Mouse (Mus musculus): ENCODE measurements at regions not wholly inside any gene's neighbourhood (a gene's known extent, or its start where the extent isn't known, plus 50 kb on each side); places are given as distances from the start of the nearest gene placed in this dataset.

DNA sequence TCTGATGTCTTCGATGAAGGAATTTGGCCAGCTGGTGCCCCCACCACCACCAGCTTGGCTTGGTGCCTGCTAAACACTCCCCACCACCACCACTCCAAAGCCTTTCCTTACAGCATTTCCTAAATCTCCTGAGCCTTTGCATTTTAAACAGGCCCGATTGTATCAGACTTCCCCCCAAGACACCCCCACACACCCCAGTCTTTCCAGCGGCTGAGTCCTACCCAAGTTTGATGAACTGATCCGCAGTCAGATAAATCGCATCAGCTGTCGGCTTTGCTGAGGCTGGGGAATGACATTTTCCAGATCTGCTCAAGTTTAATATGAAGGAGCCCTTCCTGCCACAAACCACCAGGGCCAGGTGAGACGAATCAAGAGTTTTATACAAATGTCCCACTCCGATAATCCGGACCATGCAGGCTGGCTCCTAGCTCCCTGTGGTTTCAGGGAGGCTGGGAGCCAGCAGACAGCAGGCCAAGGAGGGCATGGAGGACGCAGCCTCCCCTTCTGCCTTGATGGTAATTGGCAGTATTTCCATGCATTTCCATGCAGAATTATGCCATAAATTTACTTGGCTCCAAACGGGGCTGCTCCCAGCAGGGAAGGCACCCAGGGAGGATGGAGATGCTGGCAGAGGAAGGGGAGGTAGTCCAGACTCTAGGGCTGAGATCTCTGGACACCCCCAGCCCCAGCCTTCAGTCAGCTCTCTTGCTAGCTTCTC, 125.6 kb upstream of the Csf3r start:
- Histone ChIP-seq H3K27me3 (replicated peaks; ENCODE audit: control insufficient read depth, insufficient read depth, low read length) (no peaks in the 10 kb centered on the region), H3K4me1 (replicated peaks; ENCODE audit: control insufficient read depth, insufficient read depth, low read length) (no peaks in the 10 kb centered on the region), H3K4me2 (replicated peaks; ENCODE audit: low read depth) (no peak overlapping the region), H3K27ac (ENCODE audit: low read depth, low read length) (no peak overlapping the region), H3K4me3 (ENCODE audit: low read depth, low read length) (no peak overlapping the region), H3K9me3 (ENCODE audit: control insufficient read depth) (no peaks in the 10 kb centered on the region), H3K9ac (ENCODE audit: low read depth, low read length) (no peak overlapping the region), H3K36me3 (ENCODE audit: control insufficient read depth, insufficient read depth) (no peaks in the 10 kb centered on the region)
- WGBS: 51% methylated on average over 11 of the region's 11 CpGs
- no peak for TF ChIP-seq CTCF (IDR thresholded peaks at IDR 0.05; ENCODE audit: low read depth)
- no peak for ATAC-seq

DNA sequence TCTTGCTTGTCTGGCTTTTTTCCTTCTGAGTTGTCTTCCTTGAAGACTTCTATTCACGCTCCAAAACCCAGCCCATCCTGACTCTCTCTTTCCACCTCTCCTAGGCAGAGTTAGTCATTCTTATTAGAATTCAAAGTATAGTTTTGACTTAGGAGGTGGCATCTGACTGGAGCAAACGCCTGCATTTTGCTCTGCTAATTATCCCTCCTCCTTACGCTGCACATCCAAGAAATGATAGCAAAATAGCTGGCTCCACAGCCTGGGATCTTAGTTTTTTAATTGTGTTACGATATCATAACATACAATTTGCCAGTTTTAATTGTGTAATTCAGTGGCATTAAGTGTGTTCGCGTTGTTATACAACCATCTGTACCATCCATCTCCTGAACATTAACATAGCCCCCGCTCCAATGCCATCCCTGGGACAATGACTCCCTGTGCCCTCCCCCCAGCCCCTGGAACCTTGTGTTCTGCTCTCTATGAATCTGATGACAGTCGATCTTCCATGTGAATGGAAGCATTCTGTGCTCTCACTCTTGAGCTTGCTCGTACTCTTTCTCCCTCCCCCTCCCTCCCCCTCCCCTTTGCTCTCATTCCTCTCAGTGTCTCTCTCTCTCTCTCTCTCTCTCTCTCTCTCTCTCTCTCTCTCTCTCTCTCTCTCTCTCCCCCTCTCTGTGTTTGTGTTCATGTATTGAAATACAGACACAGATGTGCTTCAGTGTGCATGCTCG, 122.6 kb upstream of the Csf3r start:
- Histone ChIP-seq H3K4me2 (replicated peaks; ENCODE audit: low read depth) (no peak overlapping the region), H3K4me1 (replicated peaks; ENCODE audit: control insufficient read depth, insufficient read depth, low read length) (no peaks in the 10 kb centered on the region), H3K36me3 (ENCODE audit: control insufficient read depth, insufficient read depth) (no peaks in the 10 kb centered on the region), H3K4me3 (ENCODE audit: low read depth, low read length) (no peak overlapping the region), H3K9ac (ENCODE audit: low read depth, low read length) (no peak overlapping the region), H3K27me3 (replicated peaks; ENCODE audit: control insufficient read depth, insufficient read depth, low read length) (no peaks in the 10 kb centered on the region), H3K27ac (ENCODE audit: low read depth, low read length) (no peak overlapping the region), H3K9me3 (ENCODE audit: control insufficient read depth) (no peaks in the 10 kb centered on the region)
- 71% methylated on average over 10 of the region's 10 CpGs for WGBS
- no peak for TF ChIP-seq CTCF (IDR thresholded peaks at IDR 0.05; ENCODE audit: low read depth)
- no peak for ATAC-seq

DNA sequence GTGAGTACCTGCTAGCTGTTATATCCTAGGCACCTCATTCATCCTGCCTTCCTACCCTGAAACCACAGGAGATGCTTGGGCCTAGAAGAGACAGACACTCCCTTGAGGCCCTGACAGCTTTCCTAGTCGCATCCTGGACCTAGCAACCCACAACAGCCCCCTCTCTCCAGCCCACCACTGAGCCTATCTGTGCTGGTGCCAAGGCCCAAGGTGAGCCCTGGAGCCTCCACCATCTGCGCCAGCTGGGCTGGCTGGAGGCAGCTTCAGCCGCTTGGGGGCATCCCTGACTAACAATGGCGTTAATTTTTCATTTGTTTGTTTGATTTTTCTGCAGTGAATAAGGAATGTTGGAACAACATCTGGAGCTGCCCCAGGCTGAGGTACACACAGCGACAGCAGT, 118.1 kb upstream of the Csf3r start:
- H3K4me3 ChIP-seq (ENCODE audit: low read depth, low read length): no peak overlapping the region
- no peaks in the 10 kb centered on the region for H3K4me1 ChIP-seq (replicated peaks; ENCODE audit: control insufficient read depth, insufficient read depth, low read length)
- no peak overlapping the region for H3K27ac ChIP-seq (ENCODE audit: low read depth, low read length)
- TF ChIP-seq CTCF (IDR thresholded peaks at IDR 0.05; ENCODE audit: low read depth): no peak
- no peak overlapping the region for H3K4me2 ChIP-seq (replicated peaks; ENCODE audit: low read depth)
- H3K9ac ChIP-seq (ENCODE audit: low read depth, low read length): no peak overlapping the region
- H3K9me3 ChIP-seq (ENCODE audit: control insufficient read depth): no peaks in the 10 kb centered on the region
- H3K36me3 ChIP-seq (ENCODE audit: control insufficient read depth, insufficient read depth): no peaks in the 10 kb centered on the region
- 72% methylated on average over 5 of the region's 5 CpGs for WGBS
- no peaks in the 10 kb centered on the region for H3K27me3 ChIP-seq (replicated peaks; ENCODE audit: control insufficient read depth, insufficient read depth, low read length)
- ATAC-seq: no peak

DNA sequence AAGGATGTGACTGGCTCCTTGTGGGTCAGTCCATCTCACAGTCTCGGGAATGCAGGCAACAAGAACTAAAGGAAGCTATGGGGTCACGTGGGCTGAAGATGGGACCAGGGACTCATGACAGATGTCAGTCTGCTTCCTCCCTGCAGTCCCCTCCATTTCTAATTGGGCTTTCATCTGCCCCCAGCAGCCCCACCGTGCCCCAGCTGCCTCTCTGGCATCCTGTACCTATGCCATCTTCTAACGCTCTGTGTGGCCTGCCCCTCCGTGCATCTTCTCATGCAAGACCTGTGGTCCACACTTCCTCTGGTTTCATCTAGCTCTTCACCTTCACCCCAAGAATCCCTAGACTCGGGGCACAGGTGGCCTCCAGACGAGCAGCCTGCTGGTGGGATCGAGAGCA, 115.4 kb upstream of the Csf3r start:
- Histone ChIP-seq H3K36me3 (ENCODE audit: control insufficient read depth, insufficient read depth) (no peaks in the 10 kb centered on the region), H3K27ac (ENCODE audit: low read depth, low read length) (no peak overlapping the region), H3K27me3 (replicated peaks; ENCODE audit: control insufficient read depth, insufficient read depth, low read length) (peaks cover 6% of the 10 kb centered on the region; the same call in 1 of the 2 replicates), H3K9ac (ENCODE audit: low read depth, low read length) (no peak overlapping the region), H3K4me1 (replicated peaks; ENCODE audit: control insufficient read depth, insufficient read depth, low read length) (no peaks in the 10 kb centered on the region), H3K4me3 (ENCODE audit: low read depth, low read length) (no peak overlapping the region), H3K4me2 (replicated peaks; ENCODE audit: low read depth) (no peak overlapping the region), H3K9me3 (ENCODE audit: control insufficient read depth) (no peaks in the 10 kb centered on the region)
- no peak for TF ChIP-seq CTCF (IDR thresholded peaks at IDR 0.05; ENCODE audit: low read depth)
- 84% methylated on average over 8 of the region's 8 CpGs for WGBS
- ATAC-seq: no peak

DNA sequence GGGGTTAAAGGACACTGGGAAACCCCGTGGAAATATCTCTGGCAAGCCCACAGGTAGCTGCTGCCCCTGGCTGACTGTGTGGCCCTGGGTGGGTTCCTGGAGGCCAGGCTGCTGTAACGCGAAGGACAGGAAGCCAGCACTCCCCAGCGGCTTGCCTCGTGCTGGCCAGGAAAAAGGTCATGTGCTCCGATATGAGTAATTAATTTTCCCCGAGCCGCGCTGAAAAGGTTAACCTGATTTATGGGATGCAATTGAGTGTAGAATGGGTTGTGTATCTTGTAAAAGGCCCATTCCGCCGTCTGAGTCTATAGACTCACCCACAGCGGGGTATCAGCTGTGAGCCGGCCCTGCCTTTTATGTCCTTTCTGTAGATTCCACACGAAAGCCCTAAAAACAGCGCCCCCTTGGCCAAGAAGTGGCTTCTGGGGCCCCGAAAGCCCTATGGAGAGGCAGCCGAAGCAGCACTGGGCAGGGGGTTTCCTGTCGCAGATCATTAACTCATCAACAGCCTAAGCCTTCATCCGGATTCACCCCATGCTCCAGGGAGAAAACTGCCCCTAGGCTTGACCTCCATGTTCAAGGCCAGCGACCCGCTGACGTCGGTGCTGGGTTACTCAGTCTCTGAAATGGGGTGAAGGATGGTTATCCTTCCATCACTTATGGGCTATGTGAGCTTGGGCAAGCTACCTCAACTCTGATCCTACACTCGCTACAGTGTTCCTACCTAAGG, 112.6 kb upstream of the Csf3r start:
- peaks cover 6% of the 10 kb centered on the region; the same call in 1 of the 2 replicates for H3K27me3 ChIP-seq (replicated peaks; ENCODE audit: control insufficient read depth, insufficient read depth, low read length)
- 12% methylated on average over 24 of the region's 24 CpGs for WGBS
- no peak for ATAC-seq
- no peaks in the 10 kb centered on the region for H3K4me1 ChIP-seq (replicated peaks; ENCODE audit: control insufficient read depth, insufficient read depth, low read length)
- no peaks in the 10 kb centered on the region for H3K36me3 ChIP-seq (ENCODE audit: control insufficient read depth, insufficient read depth)
- H3K27ac ChIP-seq (ENCODE audit: low read depth, low read length): no peak overlapping the region
- no peak overlapping the region for H3K4me3 ChIP-seq (ENCODE audit: low read depth, low read length)
- H3K4me2 ChIP-seq (replicated peaks; ENCODE audit: low read depth): no peak overlapping the region
- H3K9ac ChIP-seq (ENCODE audit: low read depth, low read length): no peak overlapping the region
- H3K9me3 ChIP-seq (ENCODE audit: control insufficient read depth): no peaks in the 10 kb centered on the region
- no peak for TF ChIP-seq CTCF (IDR thresholded peaks at IDR 0.05; ENCODE audit: low read depth)

DNA sequence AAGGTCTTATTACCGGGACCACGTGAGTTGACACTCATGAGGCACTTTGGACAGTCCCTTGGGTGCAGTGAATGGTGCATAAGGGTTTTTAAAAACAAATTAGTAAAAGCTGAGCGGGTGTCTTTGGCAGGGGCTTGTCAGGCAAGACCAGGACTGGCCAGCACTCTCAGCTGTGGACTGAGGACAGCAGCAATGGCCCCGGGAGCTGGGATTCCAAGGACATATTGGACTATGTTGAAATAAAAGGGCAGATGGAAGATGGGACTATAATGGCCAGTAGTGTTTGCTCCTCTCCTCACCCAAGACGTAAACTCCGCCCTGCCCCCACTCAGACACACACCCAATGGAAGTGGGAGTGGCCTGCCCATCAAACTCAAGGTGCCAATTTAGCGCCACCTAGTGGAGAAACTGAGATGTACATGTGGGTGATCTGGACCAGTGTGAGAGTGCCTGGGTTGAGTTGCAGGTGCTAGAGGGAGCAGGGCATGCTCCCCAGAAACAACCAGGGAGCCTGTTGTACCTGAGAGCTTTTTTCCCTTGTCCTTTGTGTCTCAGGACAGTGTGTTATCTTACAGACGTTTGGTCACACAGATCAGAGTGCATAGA, 111.8 kb upstream of the Csf3r start:
- no peak overlapping the region for H3K4me3 ChIP-seq (ENCODE audit: low read depth, low read length)
- H3K9ac ChIP-seq (ENCODE audit: low read depth, low read length): no peak overlapping the region
- no peak overlapping the region for H3K4me2 ChIP-seq (replicated peaks; ENCODE audit: low read depth)
- 29% methylated on average over 8 of the region's 8 CpGs for WGBS
- H3K27ac ChIP-seq (ENCODE audit: low read depth, low read length): no peak overlapping the region
- H3K9me3 ChIP-seq (ENCODE audit: control insufficient read depth): no peaks in the 10 kb centered on the region
- peaks cover 6% of the 10 kb centered on the region; the same call in 1 of the 2 replicates for H3K27me3 ChIP-seq (replicated peaks; ENCODE audit: control insufficient read depth, insufficient read depth, low read length)
- peak; percentile 77 for TF ChIP-seq CTCF (IDR thresholded peaks at IDR 0.05; ENCODE audit: low read depth)
- no peaks in the 10 kb centered on the region for H3K4me1 ChIP-seq (replicated peaks; ENCODE audit: control insufficient read depth, insufficient read depth, low read length)
- H3K36me3 ChIP-seq (ENCODE audit: control insufficient read depth, insufficient read depth): no peaks in the 10 kb centered on the region
- ATAC-seq: no peak

All from intestine, postnatal 0 days (tissue).